Mouse (Mus musculus): ENCODE data around the gene Lyrm9.
"Not testable (repeated sequence)": the region's sequence is repeated elsewhere in the genome, so short reads cannot be mapped to it uniquely, and the experiment has no call there.

The Lyrm9 gene

GRCm38 (mm10) chr11:78852529-78852928 lies 26.1 kb downstream of the Lyrm9 start:
- DNase-seq, result no peak

DNA sequence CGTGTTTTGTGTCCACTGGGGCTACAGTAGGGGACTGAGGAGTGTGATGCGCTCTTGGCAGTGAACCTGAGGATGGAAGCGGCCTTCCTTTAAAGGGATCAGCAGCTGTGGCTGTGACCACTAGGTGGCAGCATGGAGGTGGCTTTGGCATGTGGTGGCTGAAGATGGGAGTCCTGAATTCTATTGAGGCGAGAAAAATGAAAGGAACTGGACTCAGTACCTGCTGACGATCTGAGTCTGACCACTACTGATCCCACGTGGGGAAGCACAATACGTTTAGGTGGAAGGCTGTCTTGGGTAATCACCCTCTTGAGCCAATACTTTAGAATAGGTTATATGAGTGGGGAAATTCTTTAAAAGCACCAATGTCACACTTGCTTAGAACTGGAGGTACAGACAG lies 29.9 kb downstream of the Lyrm9 start:
- DNase-seq, result peak; percentile 80

DNA sequence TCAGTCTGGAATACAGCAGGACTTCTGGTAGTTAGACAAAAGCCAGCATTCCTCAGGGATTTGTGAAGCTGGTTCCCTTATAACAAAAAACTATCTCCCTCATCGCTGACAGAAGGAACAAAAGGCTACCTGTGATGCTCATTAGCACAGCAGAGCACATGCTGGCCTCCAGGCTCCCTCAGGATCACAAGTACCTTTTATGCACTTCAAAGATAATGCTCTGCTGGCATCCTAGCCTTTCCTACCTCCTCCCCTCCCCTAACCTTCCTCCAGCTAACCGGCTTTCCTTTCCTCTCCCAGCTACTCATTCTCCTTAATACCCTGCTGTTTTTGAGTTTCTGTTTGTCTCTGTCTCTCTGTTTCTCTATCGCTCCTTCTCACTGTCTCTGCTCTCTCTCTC lies 31.2 kb downstream of the Lyrm9 start:
- no peak for DNase-seq

DNA sequence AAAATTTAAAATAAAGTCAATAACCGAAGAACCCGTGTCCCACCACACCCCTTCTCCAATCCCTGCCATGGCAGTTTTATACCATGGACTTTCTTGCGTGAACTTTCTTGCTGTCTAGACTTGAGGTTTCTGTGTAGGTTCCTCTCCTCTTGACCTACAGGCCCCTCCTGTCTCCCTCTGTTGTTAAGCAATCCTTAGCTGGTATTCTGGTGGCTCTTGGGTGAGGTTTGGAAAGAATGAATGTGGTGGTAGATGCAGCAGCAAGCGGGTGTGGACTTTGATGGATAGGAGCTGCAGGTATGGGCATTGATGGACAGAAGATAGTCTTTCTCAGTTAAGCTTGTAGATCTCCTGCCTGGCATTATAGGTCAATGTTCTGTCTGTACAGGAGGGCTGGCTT lies 37.5 kb downstream of the Lyrm9 start:
- DNase-seq, result no peak

DNA sequence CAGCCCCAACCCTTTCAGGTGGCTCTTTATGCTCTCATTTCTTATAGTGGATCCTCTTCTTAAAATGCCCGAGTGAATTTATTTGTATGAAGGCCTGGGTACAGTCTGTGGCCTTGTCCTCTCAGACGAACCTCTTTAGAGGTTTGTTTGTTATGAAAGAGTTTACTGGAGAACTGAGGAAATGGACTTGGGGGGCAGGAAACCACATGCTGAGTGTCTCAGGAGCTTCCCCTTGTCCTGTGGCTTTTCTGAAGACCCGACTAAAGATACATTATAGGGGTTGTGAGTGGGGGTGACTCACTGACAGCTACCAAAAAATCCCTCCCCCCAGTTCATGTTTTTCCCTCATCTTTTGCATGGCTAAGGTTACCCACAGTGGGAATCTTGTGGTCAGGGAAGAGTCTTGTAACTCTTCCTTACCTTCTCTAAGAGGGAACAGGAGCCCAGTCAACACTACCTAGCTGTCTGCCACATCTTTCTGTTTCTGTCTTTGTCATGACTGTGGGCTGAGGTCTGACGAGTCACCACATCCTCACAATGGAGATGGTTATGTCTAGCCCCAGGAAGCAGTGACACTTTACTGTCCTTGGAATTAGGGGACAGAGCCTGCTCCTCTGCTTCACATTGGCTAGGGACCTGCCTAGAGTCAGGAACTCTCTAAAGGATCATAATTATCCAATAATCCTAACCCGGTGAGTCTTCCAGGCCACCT lies 38.3 kb downstream of the Lyrm9 start:
- DNase-seq, result no peak

GRCm38 (mm10) chr11:78865314-78865713 lies 38.9 kb downstream of the Lyrm9 start:
- DNase-seq, result no peak

GRCm38 (mm10) chr11:78866486-78866885 lies 40.1 kb downstream of the Lyrm9 start:
- DNase-seq, result no peak

DNA sequence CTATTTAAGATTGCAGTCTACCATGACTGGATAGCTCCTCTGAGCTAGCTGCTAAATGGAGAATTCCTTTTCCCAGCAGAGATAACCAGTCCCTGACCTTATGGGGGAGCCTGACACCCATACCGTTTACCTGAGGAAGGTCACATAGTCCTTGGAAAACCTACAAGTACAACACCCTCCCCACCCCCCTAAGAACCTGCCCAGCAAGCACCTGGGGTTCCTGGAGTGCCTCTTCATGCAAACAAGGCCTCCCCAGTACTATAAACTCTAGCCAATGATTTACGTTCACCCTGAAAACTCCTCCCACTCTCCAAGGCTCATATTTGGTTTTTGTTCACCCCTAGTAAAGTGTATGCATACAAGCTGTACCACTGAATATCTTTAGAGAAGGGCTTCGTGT lies 41.3 kb downstream of the Lyrm9 start:
- no peak for DNase-seq

DNA sequence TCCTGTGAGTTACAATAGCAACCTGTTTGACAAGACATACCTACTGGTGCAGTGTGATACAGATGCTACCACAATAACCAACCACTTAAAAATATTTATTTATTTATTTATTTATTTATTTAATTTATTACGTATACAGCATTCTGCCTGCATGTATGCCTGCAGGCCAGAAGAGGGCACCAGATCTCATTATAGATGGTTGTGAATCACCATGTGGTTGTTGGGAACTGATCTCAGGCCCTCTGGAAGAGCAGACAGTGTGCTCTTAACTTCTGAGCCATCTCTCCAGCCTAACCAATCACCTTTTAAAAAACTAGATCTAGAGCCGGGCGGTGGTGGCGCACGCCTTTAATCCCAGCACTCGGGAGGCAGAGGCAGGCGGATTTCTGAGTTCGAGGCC lies 42.8 kb downstream of the Lyrm9 start:
- DNase-seq, result not testable (repeated sequence)

- DNase-seq, result no peak
These were observed 44.5 kb downstream of the Lyrm9 start for GRCm38 (mm10) chr11:78870891-78871290.

GRCm38 (mm10) chr11:78872782-78873181 lies 46.4 kb downstream of the Lyrm9 start:
- DNase-seq, result no peak

GRCm38 (mm10) chr11:78879727-78880126 lies 53.3 kb downstream of the Lyrm9 start:
- no peak for DNase-seq

DNA sequence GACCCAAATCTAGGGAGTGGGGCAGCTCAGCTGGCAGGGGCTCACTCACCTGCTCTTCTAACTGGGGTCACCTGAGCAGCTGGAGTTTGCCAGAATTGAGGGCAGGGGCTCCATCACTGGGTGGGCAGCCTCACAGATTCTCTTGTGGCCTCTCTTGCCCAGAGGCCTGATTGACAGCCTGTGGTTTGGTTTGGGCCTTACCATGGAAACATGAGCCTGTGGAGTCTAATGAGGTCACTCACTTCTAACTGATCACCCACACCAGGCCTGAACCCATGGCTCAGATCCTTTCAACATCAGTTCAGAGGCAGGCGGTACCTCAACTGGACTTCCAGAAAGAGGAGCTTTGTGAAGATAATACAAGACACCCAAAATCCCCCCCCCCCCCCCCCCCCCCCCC lies 60.3 kb downstream of the Lyrm9 start:
- no peak for DNase-seq

GRCm38 (mm10) chr11:78887102-78887971 lies 61.0 kb downstream of the Lyrm9 start:
- peak; percentile 59 for DNase-seq

- DNase-seq, result no peak
These were observed 62.8 kb downstream of the Lyrm9 start for GRCm38 (mm10) chr11:78889156-78889555.
